Mouse (Mus musculus): ENCODE measurements around the gene Twnk.
A peak's percentile ranks its signal among the peaks of the same experiment; 100 is the strongest.

DNA sequence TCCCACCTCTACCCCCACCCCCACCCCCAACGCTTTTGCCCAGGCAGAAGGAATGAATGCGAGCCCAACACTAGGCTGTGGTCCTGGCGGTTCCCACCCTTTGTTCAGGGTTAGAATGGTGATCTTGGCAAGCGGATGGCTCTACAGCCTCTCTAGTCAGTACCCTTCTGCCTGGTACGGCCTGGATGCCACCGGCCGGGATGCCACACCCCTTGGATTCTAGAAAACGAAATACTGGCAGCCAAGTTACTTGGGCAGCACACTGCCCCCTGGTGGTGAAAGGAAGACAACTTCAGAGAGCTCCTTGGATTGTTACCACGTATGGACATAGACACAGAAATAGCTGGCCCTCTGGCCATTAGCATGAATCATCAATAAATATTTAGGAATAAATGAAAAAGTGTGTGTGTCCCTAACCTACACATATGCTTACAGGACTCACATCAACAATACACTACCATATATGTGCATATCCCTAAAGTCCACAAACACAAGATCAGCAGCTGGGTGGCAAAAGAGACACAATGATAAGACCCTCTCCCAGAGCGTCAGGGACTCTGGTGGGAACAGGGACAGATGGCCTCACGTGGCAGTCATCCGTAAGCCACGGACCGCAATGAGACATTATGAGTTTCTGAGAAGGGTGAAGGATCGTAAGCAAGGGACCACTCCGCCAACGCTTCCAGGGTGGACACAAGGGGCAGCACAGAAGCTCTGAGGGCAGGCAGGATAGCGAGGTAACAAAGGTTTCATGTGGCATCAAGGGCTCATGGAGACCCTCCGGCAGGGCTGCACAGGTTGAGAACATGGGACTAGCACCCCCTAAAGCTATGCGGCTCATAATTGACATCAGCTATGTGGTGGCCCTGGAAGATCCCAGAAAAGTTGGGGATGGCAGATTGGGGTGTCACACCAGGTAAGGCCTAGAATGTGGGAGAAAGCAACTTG is 25.6 kb downstream of the Twnk start:
- peak; percentile 82 for TF ChIP-seq CTCF (conservative IDR thresholded peaks at IDR 0.05; ENCODE audit: insufficient read depth, insufficient read length, low read depth, low read length)
- TF ChIP-seq POLR2A (IDR thresholded peaks at IDR 0.05; ENCODE audit: low read depth, low read length) = no peak
